Mouse (Mus musculus): ENCODE measurements around the gene Snx6. TPM values are rescaled to one million over a fixed set of nuclear protein-coding genes. Genes with fewer than 3 reads are reported as not detected.
A peak's percentile ranks its signal among the peaks of the same experiment; 100 is the strongest.

The Snx6 gene
- polyA plus RNA-seq, 1 experiment from 2014 or later = 201 TPM

DNA sequence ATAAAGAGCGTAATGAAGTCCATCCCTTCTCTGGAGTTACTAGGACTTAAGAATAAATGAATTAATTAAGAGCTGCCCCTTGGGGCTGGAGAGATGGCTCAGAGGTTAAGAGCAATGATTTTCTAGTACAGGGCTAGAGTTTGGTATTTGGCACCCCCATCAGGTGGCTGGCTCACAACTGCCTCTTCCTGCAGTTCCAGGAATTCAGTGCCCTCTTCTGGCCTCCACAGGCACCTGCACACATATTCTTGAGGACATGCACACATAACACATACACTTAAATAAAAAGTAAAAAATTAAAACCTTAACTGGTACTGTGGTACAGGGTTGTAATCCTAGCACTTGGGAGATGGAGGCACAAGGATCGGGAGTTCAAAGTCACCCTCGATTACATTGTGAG lies 29.7 kb upstream of the Snx6 start:
- Histone ChIP-seq H3K9me3 (no peaks in the 10 kb centered on the region), H3K27ac (no peak overlapping the region), H3K9ac (no peak overlapping the region), H3K4me2 (no peak overlapping the region), H3K4me1 (replicated peaks) (0 out of 2 replicates have a peak, but pooled peaks cover 5% of the 10 kb centered on the region), H3K36me3 (no peaks in the 10 kb centered on the region), H3K4me3 (no peak overlapping the region), H3K27me3 (no peaks in the 10 kb centered on the region)
- ATAC-seq (ENCODE audit: low FRiP score) = no peak
- 93% methylated on average over 3 of the region's 3 CpGs for WGBS

DNA sequence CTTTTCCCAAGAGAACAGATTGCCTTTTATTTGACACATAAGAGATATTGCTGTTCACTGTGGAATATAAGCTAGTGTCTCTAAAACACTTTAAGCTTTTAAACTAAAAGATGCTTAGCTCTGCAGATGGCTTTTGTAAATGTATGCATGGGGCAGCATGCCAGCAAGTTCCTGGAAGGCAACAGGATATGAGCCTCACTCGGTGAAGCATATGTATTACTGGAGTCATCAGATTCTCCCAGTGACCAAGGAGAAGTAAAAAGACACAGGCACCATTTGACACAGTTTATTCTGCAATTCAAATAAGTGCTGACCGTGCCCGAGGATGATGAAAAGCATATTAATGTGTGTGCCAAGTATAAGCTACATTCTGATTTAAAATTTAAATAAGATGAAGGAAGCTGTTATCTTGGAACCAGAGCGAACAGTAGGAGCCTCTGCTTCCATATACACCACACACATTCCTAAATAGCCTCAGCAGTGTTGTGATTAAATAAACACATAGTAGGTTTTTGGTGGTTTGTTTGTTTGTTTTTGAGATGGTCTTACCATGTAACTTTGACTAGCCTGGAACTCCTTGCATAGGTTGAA lies 27.4 kb upstream of the Snx6 start:
- Histone ChIP-seq H3K4me3 (no peak overlapping the region), H3K9me3 (no peaks in the 10 kb centered on the region), H3K4me2 (no peak overlapping the region), H3K4me1 (replicated peaks) (0 out of 2 replicates have a peak, but pooled peaks cover 5% of the 10 kb centered on the region), H3K9ac (0 out of 2 replicates have a peak overlapping the region, but pooled peaks have one; percentile 19), H3K27me3 (no peaks in the 10 kb centered on the region), H3K36me3 (no peaks in the 10 kb centered on the region), H3K27ac (no peak overlapping the region)
- WGBS = 33% methylated on average over 4 of the region's 4 CpGs
- ATAC-seq (ENCODE audit: low FRiP score) = no peak

DNA sequence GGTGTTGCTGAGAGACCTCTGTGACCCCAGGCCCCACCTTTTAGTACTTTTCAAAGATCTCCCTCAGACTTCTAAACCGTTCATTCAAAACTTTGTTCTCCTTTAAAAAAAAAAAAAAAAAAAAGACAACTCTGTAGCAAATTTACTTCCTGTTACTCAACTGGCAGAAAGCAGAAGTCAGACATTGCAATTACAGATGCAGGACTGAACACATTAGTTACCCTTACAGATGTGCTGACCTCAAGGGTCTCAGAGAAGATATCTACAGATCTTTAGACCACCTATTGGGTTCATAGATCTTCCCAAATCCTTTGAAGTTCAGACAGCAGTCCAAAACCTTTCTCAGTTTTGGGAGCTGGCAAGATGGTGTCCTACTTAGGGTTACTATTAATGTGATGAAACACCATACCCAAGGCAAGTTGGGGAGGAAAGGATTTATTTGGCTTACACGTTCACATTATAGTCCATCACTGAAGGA lies 25.2 kb upstream of the Snx6 start:
- no peak for ATAC-seq (ENCODE audit: low FRiP score)
- no peaks in the 10 kb centered on the region for H3K27me3 ChIP-seq
- no peak overlapping the region for H3K4me3 ChIP-seq
- H3K27ac ChIP-seq = no peak overlapping the region
- H3K4me1 ChIP-seq (replicated peaks) = 0 out of 2 replicates have a peak, but pooled peaks cover 5% of the 10 kb centered on the region
- H3K4me2 ChIP-seq = no peak overlapping the region
- H3K9ac ChIP-seq = no peak overlapping the region
- no peaks in the 10 kb centered on the region for H3K9me3 ChIP-seq
- WGBS = 45% methylated on average over 2 of the region's 2 CpGs
- no peaks in the 10 kb centered on the region for H3K36me3 ChIP-seq

DNA sequence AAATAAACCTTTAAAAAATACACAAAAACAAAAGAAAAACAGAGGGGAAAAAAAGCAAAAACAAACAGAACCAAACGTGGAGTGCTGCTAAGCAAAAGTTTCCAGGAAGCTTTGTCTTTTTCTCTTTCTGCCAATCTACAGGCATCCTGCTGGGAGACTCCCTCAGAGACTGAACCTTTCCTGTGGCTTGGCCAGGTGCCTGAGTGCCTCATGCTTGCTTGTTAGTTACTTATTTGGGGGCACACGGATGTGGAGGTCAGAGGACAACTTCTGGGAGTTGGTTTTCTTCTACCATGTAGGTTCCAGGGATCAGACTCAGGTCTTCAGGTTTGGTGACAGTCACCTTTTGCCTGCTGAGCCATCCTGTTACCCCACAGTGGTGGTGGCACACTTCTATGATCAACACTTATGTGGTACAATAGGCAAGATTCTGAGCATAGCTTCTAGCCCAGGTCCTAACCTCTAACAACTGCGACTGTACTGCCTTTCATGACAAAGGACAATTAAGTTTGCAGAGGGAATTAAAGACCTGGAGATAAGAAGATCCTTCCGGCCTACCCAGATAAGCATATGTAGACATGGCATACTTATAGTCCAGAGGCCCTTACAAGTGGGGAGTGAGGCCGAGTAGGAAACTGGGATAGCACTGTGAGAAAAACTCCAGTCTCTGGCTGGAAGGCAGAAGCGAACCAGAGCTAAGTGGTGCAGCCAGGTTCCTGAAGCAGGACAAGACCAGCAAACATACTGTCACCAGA lies 23.9 kb upstream of the Snx6 start:
- Histone ChIP-seq H3K4me1 (replicated peaks) (0 out of 2 replicates have a peak, but pooled peaks cover 5% of the 10 kb centered on the region), H3K27ac (no peak overlapping the region), H3K9me3 (no peaks in the 10 kb centered on the region), H3K27me3 (no peaks in the 10 kb centered on the region), H3K4me2 (no peak overlapping the region), H3K4me3 (no peak overlapping the region), H3K9ac (no peak overlapping the region), H3K36me3 (no peaks in the 10 kb centered on the region)
- 77% methylated on average over 6 of the region's 6 CpGs for WGBS
- ATAC-seq (ENCODE audit: low FRiP score) = no peak

DNA sequence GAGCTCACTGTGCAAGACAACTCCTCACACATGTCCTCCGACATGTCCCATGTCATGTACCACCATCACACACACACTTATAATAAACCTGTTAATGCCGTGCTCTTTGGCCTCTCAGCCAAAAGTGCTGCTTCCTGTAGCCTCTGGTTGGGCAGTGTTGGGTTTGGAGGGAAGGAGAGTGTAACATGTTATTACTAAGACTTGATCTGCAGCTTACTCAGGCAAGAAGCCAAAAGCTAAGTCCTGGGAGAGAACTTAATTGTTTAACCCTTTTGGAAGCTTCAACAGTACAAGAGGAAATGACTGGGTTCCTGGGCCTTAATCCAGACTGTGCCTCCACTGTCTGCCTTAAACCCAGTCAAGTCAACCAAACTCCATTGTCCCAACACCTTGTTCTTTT lies 14.6 kb upstream of the Snx6 start:
- no peak overlapping the region for H3K4me2 ChIP-seq
- no peaks in the 10 kb centered on the region for H3K9me3 ChIP-seq
- H3K27me3 ChIP-seq = no peaks in the 10 kb centered on the region
- H3K4me1 ChIP-seq (replicated peaks) = no peaks in the 10 kb centered on the region
- H3K4me3 ChIP-seq = no peak overlapping the region
- no peaks in the 10 kb centered on the region for H3K36me3 ChIP-seq
- no peak for ATAC-seq (ENCODE audit: low FRiP score)
- no peak overlapping the region for H3K27ac ChIP-seq
- no peak overlapping the region for H3K9ac ChIP-seq
- WGBS = 82% methylated on average over 2 of the region's 2 CpGs

DNA sequence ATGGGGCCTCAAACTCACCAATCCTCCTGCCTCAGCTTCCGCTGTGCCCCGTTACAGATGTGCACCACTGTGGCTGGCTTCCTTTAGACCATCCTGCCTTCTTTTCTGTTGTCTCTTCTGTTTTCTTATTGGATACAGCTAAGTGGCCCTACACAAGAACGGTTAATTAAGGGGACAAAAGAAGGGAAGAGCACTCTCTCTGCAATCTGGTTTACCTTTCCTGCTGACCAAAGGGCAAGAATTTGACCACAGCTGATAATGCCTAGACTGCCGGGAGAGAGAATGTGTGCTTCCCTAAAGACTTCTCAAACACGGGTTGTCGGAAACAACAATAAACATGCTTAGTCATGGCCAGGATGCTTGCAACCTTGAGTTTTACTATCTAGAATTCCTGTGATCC lies 12.0 kb upstream of the Snx6 start:
- no peaks in the 10 kb centered on the region for H3K27me3 ChIP-seq
- 75% methylated on average over 6 of the region's 6 CpGs for WGBS

DNA sequence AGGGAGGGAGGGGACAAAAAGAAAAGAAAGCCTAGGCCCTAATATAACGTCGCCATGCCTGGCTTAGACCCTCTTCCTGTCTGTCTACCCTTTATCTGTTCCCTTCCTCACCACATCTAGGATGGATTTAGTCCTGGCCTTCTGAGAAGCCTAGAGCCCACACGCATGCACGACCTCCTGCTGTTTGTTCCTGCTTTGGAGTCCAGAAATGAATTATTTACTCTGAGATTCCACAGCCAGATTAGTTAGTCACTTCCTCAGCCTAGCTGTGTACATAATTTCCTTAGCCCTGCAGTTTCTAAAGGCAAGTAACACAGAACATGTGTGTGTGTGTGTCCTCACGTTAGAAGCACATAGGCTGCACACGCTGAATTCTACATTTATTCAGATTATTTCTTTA lies 10.6 kb upstream of the Snx6 start:
- Histone ChIP-seq H3K27me3 (no peaks in the 10 kb centered on the region), H3K9ac (no peak overlapping the region), H3K9me3 (no peaks in the 10 kb centered on the region), H3K4me3 (no peak overlapping the region), H3K4me1 (replicated peaks) (no peaks in the 10 kb centered on the region), H3K36me3 (no peaks in the 10 kb centered on the region), H3K27ac (no peak overlapping the region), H3K4me2 (no peak overlapping the region)
- no peak for ATAC-seq (ENCODE audit: low FRiP score)
- 76% methylated on average over 6 of the region's 6 CpGs for WGBS

More for the DNA sequence above, 12.0 kb upstream of the Snx6 start:
- Histone ChIP-seq H3K4me2 (no peak overlapping the region), H3K27ac (no peak overlapping the region), H3K9me3 (no peaks in the 10 kb centered on the region), H3K4me1 (replicated peaks) (no peaks in the 10 kb centered on the region), H3K4me3 (no peak overlapping the region), H3K9ac (no peak overlapping the region), H3K36me3 (no peaks in the 10 kb centered on the region)
- no peak for ATAC-seq (ENCODE audit: low FRiP score)

DNA sequence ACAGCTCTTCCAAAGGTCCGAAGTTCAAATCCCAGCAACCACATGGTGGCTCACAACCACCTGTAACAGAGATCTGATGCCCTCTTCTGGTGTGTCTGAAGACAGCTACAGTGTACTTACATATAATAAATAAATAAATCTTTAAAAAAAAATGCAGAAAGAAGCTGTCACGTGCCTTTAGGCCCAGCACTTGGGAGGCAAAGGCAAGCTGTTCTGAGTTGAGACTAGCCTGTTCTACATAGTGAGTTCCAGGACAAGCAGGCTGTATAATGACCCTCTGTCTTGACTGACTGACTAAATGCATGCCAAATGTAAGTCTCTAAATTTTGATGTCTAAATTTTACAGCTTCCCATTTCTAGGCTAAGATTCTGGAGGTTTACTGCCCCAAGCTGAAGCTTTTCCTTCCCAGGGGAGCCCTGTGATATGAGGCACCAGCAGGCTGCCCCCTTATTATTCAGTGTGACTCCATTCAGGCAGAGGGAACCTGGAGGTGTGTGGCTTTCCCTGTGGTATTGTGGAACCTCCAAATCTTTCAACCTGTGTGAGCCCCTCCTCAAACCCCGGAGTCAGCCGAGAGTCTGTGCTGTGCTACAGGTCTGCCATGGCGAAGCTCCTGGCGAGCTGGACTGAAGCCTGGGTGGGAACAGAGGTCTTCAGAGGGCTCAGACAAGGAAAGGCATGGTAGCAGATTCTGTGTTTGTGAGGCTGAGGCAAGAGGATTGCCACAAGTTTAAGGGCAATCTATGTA lies 9.9 kb upstream of the Snx6 start:
- no peak overlapping the region for H3K9ac ChIP-seq
- H3K9me3 ChIP-seq = no peaks in the 10 kb centered on the region
- H3K27ac ChIP-seq = no peak overlapping the region
- no peak for ATAC-seq (ENCODE audit: low FRiP score)
- no peaks in the 10 kb centered on the region for H3K36me3 ChIP-seq
- H3K4me2 ChIP-seq = no peak overlapping the region
- H3K4me1 ChIP-seq (replicated peaks) = no peaks in the 10 kb centered on the region
- no peak overlapping the region for H3K4me3 ChIP-seq
- no peaks in the 10 kb centered on the region for H3K27me3 ChIP-seq
- WGBS = 74% methylated on average over 6 of the region's 6 CpGs

DNA sequence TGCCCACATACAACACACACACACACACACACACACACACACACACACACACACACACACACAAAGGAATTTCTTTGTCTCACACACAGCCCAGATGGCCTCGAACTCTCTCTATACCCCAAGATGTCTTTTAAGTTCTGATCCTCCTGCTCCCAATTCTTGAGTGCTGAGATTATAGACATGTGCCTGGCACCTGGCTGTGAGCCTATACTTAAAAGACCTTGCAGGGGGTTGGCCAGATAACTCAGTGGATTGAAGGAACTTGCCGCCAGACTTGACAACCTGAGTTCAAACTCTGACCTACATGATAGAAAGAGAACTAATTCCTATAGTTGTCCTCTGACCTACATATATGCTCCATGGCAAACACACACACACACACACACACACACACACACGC lies 8.0 kb upstream of the Snx6 start:
- no peaks in the 10 kb centered on the region for H3K27me3 ChIP-seq
- no peak overlapping the region for H3K4me2 ChIP-seq
- H3K4me3 ChIP-seq = no peak overlapping the region
- 90% methylated on average over 3 of the region's 3 CpGs for WGBS
- no peak for ATAC-seq (ENCODE audit: low FRiP score)
- no peaks in the 10 kb centered on the region for H3K36me3 ChIP-seq
- H3K4me1 ChIP-seq (replicated peaks) = no peaks in the 10 kb centered on the region
- H3K9me3 ChIP-seq = no peaks in the 10 kb centered on the region
- H3K9ac ChIP-seq = no peak overlapping the region
- H3K27ac ChIP-seq = no peak overlapping the region

DNA sequence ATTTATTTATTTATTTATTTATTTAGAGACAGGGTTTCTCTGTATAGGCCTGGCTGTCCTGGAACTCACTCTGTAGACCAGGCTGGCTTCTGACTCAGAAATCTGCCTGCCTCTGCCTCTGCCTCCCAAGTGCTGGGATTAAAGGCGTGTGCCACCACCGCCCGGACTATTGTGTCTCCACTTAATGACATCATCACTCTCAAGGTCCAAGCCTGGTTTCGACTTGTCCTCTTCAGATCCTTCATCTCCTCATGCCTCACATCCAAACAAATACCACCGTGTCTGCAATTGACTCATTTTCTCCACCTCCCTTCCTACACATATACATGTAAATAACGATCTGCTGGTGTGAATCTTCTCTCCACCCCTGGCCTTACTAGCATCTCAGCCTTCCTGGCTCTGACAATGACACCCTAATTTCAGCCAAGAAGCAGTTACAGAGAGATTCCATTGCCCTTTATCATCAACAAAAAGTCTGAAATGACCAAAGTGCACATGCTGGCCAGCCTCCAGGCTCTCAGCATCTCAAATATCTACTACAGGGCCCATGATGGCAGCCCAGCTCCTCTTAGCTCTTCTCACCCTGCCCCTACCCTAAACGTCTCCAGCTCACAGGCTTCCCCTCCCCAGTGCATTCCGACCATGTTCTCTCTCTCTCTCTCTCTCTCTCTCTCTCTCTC lies 1.2 kb upstream of the Snx6 start:
- H3K36me3 ChIP-seq = no peaks in the 10 kb centered on the region; the same call in 1 of the 2 replicates
- no peaks in the 10 kb centered on the region for H3K9me3 ChIP-seq
- H3K4me2 ChIP-seq = no peak overlapping the region
- H3K4me1 ChIP-seq (replicated peaks) = peaks cover 24% of the 10 kb centered on the region
- H3K27me3 ChIP-seq = no peaks in the 10 kb centered on the region
- H3K27ac ChIP-seq = no peak overlapping the region
- 88% methylated on average over 8 of the region's 8 CpGs for WGBS
- H3K9ac ChIP-seq = no peak overlapping the region
- no peak overlapping the region for H3K4me3 ChIP-seq
- no peak for ATAC-seq (ENCODE audit: low FRiP score)

DNA sequence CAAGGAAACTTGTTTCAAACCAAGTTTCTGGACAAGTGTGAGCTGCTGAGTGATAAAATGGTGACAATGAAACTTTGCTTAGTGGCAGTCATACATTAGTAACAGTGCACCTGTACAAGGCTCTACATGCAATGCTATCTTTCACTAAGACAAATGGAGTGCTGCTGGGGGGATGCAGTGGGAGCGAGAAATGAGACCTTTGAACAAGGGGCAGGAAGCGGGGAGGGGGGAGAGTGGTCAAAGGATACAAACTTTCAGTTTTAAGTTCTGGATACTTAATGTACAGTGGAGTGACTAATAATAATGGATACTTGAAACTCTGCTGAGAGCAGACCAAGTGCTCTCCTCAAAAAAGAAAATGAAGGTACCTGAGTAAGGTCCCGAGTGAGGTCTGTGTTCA lies 1.1 kb downstream of the Snx6 start:
- peak overlapping the region; percentile 97 for H3K4me3 ChIP-seq
- peak overlapping the region; percentile 57 for H3K4me2 ChIP-seq
- H3K9ac ChIP-seq = peak overlapping the region; percentile 98
- H3K27me3 ChIP-seq = no peaks in the 10 kb centered on the region
- ATAC-seq (ENCODE audit: low FRiP score) = no peak
- no peaks in the 10 kb centered on the region for H3K9me3 ChIP-seq
- H3K27ac ChIP-seq = no peak overlapping the region
- WGBS = 33% methylated on average over 3 of the region's 3 CpGs
- peaks cover 6% of the 10 kb centered on the region; the same call in 1 of the 2 replicates for H3K36me3 ChIP-seq
- H3K4me1 ChIP-seq (replicated peaks) = peaks cover 44% of the 10 kb centered on the region

DNA sequence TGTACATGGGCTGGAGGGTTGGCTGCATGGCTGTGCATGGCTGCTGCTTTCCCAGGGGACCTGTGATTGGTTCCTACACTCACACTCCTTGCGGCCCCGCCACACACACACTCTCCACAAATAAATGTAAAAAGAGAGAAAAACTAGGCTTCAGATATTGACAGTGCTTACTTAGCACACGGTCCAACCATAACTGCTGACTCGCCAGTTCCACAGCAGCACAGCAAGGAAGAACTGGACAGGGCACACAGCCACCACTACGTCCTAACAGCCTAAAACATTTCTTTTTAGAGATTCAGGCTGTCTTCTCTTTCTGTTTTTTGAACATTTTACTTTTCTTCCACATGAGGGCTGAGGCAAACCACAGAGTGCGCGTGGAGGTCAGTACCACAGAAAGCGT lies 4.0 kb downstream of the Snx6 start:
- no peak overlapping the region for H3K4me2 ChIP-seq
- no peak for ATAC-seq (ENCODE audit: low FRiP score)
- H3K4me1 ChIP-seq (replicated peaks) = peaks cover 50% of the 10 kb centered on the region
- no peak overlapping the region for H3K9ac ChIP-seq
- no peak overlapping the region for H3K27ac ChIP-seq
- no peaks in the 10 kb centered on the region for H3K9me3 ChIP-seq
- H3K27me3 ChIP-seq = no peaks in the 10 kb centered on the region
- WGBS = 80% methylated on average over 8 of the region's 8 CpGs
- no peak overlapping the region for H3K4me3 ChIP-seq
- H3K36me3 ChIP-seq = peaks cover 9% of the 10 kb centered on the region

All from hindbrain, embryonic 13.5 days (tissue).